Mouse (Mus musculus) layer of hippocampus, postnatal 14 days (tissue): ENCODE data around the gene Bax. TPM values are rescaled to one million over a fixed set of nuclear protein-coding genes. Genes with fewer than 3 reads are reported as not detected.

Source experiments
- DNase-seq, 2 experiments: peaks; one replicate each; pipeline ENCODE4 v3.0.0; 2021 to 2022; ENCODE audit warnings: low spot score in 2 of 2, mixed read lengths in 1 of 2
- long read RNA-seq, 2 experiments: library from polyadenylated mRNA; stranded (forward); transcript quantifications; one replicate each; pipeline ENCODE4 v2.0.0; 2021
- total RNA-seq, 2 experiments: library from RNA; stranded (reverse); gene quantifications; 2 replicates each; pipeline ENCODE4 v1.2.3; 2021

Gene Bax
- 10 to 100 TPM; 90.2 to 90.6 TPM for total RNA-seq
- long read RNA-seq, experiment 1, transcript Bax-203 (5 exons, 1,100 nt), result major isoform, 30 of 72 reads
- long read RNA-seq, experiment 1, transcript Bax-201 (6 exons, 867 nt), result major isoform, 30 of 72 reads
- long read RNA-seq, experiment 1, partial matches to known transcripts, result 3 of 72 reads
- long read RNA-seq, experiment 1, other reads (novel, unspliced or antisense), result 8 of 72 reads
- long read RNA-seq, experiment 2, transcript Bax-201 (6 exons, 867 nt), result major isoform, 57 of 116 reads
- long read RNA-seq, experiment 2, transcript Bax-203 (5 exons, 1,100 nt), result minor isoform, 33 of 116 reads
- long read RNA-seq, experiment 2, partial matches to known transcripts, result 6 of 116 reads
- long read RNA-seq, experiment 2, other reads (novel, unspliced or antisense), result 16 of 116 reads

DNA sequence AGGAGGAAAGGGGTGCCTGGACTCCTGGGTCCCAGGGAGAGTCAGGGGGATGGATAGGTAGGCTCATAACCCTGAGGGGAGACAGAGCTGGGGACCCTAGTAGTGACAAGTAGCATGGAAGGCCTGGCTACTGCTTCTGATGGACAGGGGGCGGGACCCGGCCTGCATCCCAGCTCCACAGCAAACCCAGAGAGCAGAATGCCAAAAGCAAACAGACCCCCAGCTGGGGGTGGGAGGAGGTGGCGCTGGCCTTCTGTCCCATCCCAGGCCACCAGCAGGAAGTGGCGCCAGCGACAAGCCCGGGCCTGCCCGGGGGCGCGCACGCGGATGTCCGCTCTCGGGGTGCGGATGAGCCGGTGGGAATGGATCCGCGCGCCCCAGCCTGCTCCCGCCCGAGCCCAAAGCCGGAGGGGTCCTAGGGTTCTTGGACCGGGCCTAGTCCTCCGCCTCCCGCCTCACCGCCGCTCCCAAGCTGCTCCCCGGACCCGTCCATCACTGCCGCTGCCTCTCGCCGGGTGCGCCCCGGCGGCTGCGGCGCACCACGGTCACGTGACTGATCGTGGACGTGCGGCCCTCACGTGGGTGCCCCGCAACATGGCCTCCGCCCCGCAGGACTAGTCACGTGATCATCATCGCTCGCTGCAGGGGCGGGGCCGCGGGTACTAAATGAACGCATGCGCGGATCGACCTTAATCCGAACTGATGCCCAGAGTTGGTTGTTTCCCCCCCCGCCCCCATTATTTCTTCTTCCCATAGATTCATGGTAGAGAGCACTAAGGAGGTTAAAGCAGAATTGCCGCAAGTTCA, at the start of gene Bax:
Bax (minus strand) TSS at position 616 of the 807 bp plus-strand sequence.
- DNase-seq, result peak; percentile 93 to 98

- DNase-seq, result no peak
Observed at GRCm38 (mm10) chr7:45515436-45515835, 48.7 kb upstream of the Bax start.

DNA sequence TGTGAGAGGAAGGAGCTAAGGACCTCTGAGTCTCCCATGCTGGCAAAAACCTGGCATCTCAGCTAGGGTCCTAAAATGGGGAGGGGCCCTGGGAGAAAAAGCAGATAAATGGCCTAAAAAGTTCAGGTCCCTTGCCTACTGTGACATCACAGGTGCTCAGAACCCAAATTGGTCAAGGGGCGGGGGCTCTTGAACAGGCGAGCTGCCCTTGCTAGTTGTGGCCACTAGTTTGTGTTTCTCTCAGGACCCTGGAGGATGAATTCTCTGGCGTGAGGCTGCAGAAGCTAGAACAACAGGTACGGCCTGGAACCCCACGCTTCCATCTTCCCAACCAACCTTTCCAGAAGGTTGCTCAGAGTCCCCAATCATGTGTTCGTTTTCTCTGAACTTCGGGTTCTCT, 47.7 kb upstream of the Bax start:
- DNase-seq, result no peak

DNA sequence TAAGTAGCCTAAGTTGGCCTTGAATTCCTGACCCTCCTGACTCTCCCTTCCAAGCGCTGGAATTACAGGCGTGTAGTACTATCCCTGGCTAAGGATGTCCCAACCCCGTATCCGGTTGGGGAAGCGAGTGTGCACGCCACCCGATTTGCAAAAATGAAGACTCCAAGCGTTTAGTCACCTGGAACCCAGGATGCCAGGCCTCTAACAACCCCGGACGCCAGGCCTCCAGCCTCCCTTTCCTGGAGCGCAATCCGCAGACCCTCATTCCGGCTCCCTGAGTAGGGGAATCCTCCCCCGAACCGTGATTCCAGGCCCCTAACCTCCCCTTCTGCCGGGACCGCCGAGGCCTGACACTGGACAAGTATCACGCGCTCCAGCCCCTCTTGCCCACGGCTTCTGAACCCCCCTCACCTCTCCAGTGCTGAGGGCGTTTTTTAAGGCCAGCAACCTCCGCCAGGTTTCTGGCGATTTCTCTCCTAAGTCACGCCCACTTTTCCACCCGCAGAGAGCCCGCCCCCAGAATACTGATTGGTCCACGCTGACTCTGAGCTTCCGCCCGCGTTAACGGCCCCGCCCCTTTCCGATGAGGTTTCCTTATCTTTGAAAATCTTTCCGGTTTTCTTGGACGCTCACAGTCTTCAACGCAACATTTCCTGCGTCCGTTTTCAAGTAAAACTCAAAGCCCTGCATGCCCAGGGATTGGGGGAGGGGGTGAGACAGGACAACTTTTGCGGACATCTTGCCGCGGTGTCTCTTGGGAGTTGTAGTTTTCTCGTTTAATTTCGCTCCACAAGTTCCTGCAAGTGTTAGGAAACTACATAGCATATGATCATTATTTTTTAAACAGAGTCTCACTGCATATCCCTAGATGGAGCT, 43.5 kb upstream of the Bax start, which contains the start of gene Nucb1:
Nucb1 (minus strand) TSS at position 495 of the 876 bp plus-strand sequence.
- peak; percentile 91 for DNase-seq

GRCm38 (mm10) chr7:45509181-45509882, 42.6 kb upstream of the Bax start:
- no peak for DNase-seq

DNA sequence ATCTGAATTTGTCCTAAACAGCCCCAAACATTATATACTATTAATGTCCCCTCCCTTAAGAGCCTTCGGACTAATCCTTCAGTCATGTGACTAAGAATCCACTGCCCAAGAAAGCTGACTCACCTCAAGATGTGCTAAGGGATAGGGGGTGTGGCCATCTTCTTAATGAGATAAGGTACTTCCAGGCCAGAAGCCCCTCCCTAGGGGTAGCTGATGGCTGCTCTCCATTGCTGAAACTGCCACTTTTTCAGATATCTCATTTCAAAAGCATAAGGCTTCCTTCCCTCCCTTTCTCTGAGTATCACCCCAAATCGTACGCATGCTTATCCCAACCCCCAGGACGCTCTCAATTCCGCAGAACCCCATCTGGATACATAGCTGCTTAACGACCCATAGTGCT, 41.9 kb upstream of the Bax start:
- no peak for DNase-seq

DNA sequence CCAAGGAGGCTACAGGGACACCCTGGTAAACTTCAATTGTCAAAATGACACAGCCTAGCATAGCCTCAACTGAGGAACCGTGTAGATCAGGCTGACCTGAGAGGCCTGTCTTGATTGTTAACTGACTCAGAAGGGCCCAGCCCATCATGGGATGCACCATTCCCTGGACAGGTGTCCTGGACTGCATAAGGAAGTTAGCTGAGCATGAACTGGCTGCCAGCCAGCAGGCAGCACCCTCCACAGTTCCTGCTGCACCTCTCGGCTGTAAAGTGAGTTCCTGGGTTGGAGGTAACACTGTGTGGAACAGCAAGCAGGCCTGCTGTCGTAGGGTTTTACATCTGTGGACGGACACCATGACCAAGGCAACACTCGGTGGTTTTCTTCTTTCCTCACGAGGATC, 40.9 kb upstream of the Bax start:
- DNase-seq, result no peak

DNA sequence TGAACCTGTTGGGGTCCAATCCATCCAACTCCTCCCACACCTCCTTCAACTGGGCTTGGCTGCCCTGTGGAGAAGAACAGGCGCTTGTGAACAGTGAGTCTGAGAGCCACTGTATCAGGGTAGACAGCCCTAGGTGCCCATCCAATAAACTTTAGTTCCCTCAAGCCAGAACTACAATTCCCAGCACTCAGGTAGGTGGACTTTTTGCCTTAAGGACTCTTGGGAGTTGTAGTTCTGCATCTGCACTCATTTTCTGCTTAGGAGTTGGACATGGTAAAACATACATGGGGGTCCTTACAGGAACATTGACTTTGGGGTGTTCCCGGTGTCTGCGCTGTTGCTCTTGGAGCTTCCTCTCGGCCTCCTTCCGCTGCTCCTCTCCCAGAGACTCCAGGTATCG, 31.7 kb upstream of the Bax start:
- DNase-seq, result no peak

DNA sequence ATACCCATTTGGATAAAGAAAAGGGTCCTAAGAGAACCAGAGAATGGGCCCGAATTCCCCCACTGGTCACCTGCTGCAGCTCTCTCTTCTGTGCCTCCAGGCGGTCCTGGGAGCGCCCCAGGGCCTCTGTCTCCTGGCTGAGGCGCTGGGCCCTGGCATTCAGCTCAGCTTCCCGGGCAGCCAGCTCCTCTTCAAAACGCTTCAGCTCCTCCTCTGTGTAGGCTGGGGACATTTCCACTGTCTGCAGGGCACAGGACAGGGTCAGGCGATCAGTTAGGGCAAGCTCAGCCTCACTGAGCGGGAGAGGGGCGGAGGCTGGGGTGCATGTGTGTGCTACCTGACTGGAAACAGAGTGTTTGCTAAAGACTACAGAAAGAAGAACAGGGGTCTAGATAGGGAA, 27.9 kb upstream of the Bax start:
- DNase-seq, result no peak

DNA sequence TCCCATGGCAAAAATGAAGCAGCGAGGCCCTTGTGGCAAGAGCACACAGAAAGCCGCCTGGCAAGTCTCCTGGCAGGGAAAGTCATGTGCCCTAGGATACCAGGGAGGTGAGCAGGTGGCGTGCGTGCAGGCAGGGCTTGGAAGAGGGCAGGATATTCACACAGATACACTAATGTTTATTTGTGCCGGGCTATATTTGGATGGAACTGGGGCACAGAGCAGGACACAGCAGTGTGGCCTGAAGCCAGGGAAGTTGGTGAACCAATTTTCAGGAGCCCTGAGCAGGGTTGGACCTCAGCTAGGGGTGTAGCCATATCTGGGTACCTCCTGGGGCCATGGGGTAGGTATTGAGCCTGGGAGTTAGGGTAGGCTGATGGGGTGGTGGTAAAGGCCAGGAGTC, 26.3 kb upstream of the Bax start:
- DNase-seq, result no peak

GRCm38 (mm10) chr7:45492225-45492844, 25.6 kb upstream of the Bax start:
- DNase-seq, result no peak

GRCm38 (mm10) chr7:45491264-45491663, 24.6 kb upstream of the Bax start:
- no peak for DNase-seq

DNA sequence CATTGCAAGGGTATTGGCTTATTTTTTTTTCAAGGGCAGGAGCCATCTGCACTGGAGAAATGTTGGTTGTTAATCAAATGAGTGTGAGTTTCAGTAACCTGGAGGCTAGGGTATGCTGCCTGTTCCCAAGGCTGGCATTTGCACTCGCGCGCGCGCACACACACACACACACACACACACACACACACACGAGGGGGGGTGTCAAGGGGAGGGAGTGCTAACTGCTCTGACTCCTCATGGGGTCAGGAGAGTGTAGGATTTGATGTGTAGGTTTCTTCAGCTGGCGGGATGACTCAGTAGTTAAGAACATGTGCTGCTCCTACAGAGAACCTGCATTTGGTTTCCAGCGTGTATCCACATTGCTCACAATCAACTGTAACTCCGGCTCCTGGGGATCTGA, 24.1 kb upstream of the Bax start:
- no peak for DNase-seq

GRCm38 (mm10) chr7:45489578-45489977, 22.9 kb upstream of the Bax start:
- DNase-seq, result no peak

DNA sequence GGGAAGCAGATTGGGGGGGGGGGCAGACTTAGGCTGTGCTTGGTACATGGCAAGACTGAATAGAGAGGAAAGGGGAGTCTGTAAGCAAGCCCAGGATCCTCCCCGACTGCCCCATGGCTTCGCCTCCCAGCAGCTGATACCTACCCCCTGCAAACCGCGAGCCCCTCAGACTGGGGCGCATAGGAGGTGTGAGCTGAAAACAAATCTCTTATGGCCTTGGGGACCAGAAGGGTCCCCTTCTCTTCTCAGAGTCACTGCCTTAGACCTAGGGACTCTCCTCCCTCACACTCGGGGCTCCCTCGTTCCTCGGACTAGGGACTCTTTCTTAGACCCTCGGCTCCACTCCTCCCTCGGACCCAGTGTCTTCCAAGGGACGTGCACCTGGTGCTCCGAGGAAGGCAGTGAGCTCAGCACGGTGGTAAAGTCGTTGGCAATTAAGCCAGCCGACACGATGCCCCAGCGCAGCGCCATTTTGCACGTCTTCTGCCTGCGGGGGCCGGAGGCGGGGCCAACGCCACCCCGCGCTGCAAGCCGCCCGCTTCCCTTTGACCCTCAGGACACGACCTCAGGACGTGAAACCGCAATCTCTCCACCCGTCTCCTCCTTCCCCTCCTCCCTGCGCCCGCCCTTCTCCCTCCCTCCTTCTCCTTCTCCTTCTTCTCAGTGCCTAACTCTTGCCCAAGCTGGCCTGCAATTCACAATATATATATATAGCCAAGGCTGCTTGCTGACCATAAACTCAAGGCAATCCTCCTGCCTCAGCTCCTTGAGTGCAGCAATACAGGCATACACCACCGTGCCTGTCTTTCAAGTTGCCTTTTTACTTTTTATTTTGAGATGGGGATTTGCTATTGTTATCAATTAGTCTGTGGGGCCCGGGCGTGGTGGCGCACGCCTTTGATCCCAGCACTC, 21.9 kb upstream of the Bax start, which contains the start of gene Dhdh:
Dhdh (minus strand) TSS at position 513 of the 912 bp plus-strand sequence.
- peak in 1 of 2 experiments; percentile 54 for DNase-seq

DNA sequence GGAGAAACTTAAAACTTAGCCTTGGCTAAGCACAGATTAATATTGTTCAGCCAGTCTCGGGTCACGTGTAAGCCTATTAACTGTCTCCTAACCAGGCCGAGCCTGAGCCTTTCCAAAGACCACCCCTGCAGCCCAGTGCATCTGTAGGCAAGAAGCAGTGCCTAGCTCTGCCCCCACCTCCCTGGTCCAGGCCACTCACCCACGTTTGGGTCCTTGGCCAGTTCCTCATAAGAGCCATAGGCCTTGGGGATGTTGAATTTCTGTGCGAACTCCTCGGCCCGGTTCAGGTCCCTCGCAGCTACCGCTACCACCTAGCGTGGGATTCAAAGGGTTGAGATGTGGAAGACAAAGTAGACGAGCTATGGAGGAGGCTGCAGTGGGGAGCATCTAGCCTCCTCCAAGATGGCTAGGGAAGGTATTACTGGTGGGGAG, 21.2 kb upstream of the Bax start:
- no peak for DNase-seq

GRCm38 (mm10) chr7:45486761-45487415, 20.2 kb upstream of the Bax start, which contains the start of gene Gm45808:
Gene Gm45808, minus strand, starts transcription at chr7:45486811.
- DNase-seq, result no peak

DNA sequence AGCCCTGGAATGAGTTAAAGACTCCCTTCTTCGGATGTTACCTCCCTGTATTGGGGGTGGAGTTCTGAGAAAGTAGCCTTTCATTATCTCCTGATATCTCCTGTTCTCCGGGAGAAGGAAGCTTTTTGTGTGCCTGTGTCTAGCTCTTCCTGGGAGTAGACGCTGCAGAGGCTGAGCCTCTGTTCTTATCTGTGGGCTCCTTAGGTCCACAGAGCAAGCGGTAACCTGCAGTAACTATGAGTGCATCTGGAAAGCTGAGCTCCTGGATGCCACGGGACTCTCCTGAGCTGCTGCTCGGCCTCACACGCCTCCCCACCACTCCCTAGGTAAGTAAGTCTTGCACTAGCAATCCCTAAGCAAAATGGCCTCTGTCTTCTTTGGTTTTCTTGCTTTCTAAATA, 19.5 kb upstream of the Bax start:
- no peak for DNase-seq
